9 mouse cellular contexts compared by ENCODE assay signal in genomic region chr2:167189291-167190075, GRCm38 (mm10). TPM values are rescaled to one million over a fixed set of nuclear protein-coding genes. Genes with fewer than 3 reads are reported as not detected.
DNase-seq lines count a peak whose midpoint lies in the region; ATAC-seq and TF ChIP-seq lines count a peak whose summit lies in the region.
"Had no signal": no experiment of that assay in that cellular context is flagged by ENCODE, and none has a peak within 500 bp of the region (broad histone marks: within the 10 kb centered on the region; RNA-seq: fewer than 3 reads in every experiment).

No protein-coding gene starts in this region.

- DNase-seq in cerebellum, adult 11-12 months, result peak; percentile 39
- DNase-seq in cerebellum, postnatal 14 days, result no peak
- DNase-seq in B cell, adult 2 months, result peak; percentile 42 to 51
- peak; percentile 49 for DNase-seq in embryo, embryonic 10 days (ENCODE audit: low spot score)
- no peak for DNase-seq in heart, postnatal 0 days (ENCODE audit: low spot score)
- peak; percentile 36 to 59 for DNase-seq in layer of hippocampus, postnatal 10 days (ENCODE audit: low spot score in 2 of 2)
- no peak for DNase-seq in frontal cortex, postnatal 36 days (ENCODE audit: low spot score in 2 of 2)

- peaks cover 12% of the 10 kb centered on the region; the same call in 1 of the 2 replicates for H3K4me1 ChIP-seq in heart, postnatal 0 days (ENCODE audit: control insufficient read depth, insufficient read depth)
- H3K4me1 ChIP-seq in midbrain, embryonic 12.5 days, result peaks cover 26% of the 10 kb centered on the region

- peaks cover 41% of the 10 kb centered on the region for H3K27me3 ChIP-seq in heart, postnatal 0 days (ENCODE audit: control insufficient read depth, insufficient read depth, low read length)
- H3K27me3 ChIP-seq in midbrain, embryonic 12.5 days, result peaks cover 62% of the 10 kb centered on the region

- WGBS in heart, postnatal 0 days, result 1% methylated on average over 38 of the region's 91 CpGs
- WGBS in midbrain, embryonic 12.5 days, result under 1% methylated on average over 29 of the region's 91 CpGs

- H3K9me3 ChIP-seq in heart, postnatal 0 days (replicated peaks; ENCODE audit: control insufficient read depth, low read length), result no peaks in the 10 kb centered on the region
- no peaks in the 10 kb centered on the region for H3K9me3 ChIP-seq in midbrain, embryonic 12.5 days

- peak; percentile 36 for ATAC-seq in heart, postnatal 0 days (ENCODE audit: insufficient read depth, low read depth)
- peak; percentile 79 for ATAC-seq in midbrain, embryonic 12.5 days (ENCODE audit: low FRiP score, low read depth)

- no peaks in the 10 kb centered on the region for H3K36me3 ChIP-seq in heart, postnatal 0 days (replicated peaks; ENCODE audit: control insufficient read depth, insufficient read depth, low read length)
- no peaks in the 10 kb centered on the region for H3K36me3 ChIP-seq in midbrain, embryonic 12.5 days

- peak overlapping the region; percentile 56 for H3K4me3 ChIP-seq in heart, postnatal 0 days (ENCODE audit: low read depth, low read length)
- H3K4me3 ChIP-seq in midbrain, embryonic 12.5 days, result peak overlapping the region; percentile 60

- peak overlapping the region; percentile 84 for H3K4me2 ChIP-seq in heart, postnatal 0 days (ENCODE audit: low read depth, low read length)
- H3K4me2 ChIP-seq in midbrain, embryonic 12.5 days (replicated peaks), result peak overlapping the region; percentile 81

- no peak for TF ChIP-seq CTCF in heart, postnatal 0 days (IDR thresholded peaks at IDR 0.05; ENCODE audit: low read depth)

- 0 out of 2 replicates have a peak overlapping the region, but pooled peaks have one; percentile 10 for H3K9ac ChIP-seq in heart, postnatal 0 days (replicated peaks; ENCODE audit: low read depth, low read length)
- H3K9ac ChIP-seq in midbrain, embryonic 12.5 days (replicated peaks), result peak overlapping the region; percentile 61; the same call in 1 of the 2 replicates

- no peak overlapping the region for H3K27ac ChIP-seq in heart, postnatal 0 days (ENCODE audit: low read depth)
- no peak overlapping the region for H3K27ac ChIP-seq in midbrain, embryonic 12.5 days (replicated peaks)

- no peak for TF ChIP-seq EP300 in heart, postnatal 0 days (IDR thresholded peaks at IDR 0.05; ENCODE audit: low read depth)

RNA-seq across cellular contexts. Expression of gene Kcnb1, which starts 0.5 kb away (rescaled TPM):
- 4.8 and 7.1 TPM in 2 replicates for total RNA-seq in heart, postnatal 0 days (2014; rRNA removed; ENCODE audit: low replicate concordance)
- polyA plus RNA-seq in heart, postnatal 0 days (2015; fragmentation: Nextera tagmentation; extraction: Ambion mirVana), result 1.7 TPM in 2 replicates
- total RNA-seq in layer of hippocampus, postnatal 10 days (2021), result 10 to 100 TPM; 57.1 to 59.2 TPM
- polyA plus RNA-seq in midbrain, embryonic 12.5 days (2016; fragmentation: Nextera tagmentation; extraction: Ambion mirVana), result 1.3 and 1.4 TPM in 2 replicates
- polyA plus RNA-seq: C2C12 had no signal

RNA-seq across cellular contexts. Expression of gene Ptgis, which starts 50.9 kb away (rescaled TPM):
- total RNA-seq in heart, postnatal 0 days (2014; rRNA removed; ENCODE audit: low replicate concordance), result 38.6 and 60.0 TPM in 2 replicates
- 20.8 and 22.6 TPM in 2 replicates for polyA plus RNA-seq in heart, postnatal 0 days (2015; fragmentation: Nextera tagmentation; extraction: Ambion mirVana)
- 1 to 10 TPM; 2.3 to 2.8 TPM for total RNA-seq in layer of hippocampus, postnatal 10 days (2021)
- 6.9 and 9.1 TPM in 2 replicates for polyA plus RNA-seq in midbrain, embryonic 12.5 days (2016; fragmentation: Nextera tagmentation; extraction: Ambion mirVana)

Comparison
In these comparisons a context has a peak if more than half of its experiments do, and no peak if none do; other contexts are left out.
1. DNase-seq: peak in cerebellum, adult 11-12 months (single experiment), B cell, adult 2 months (2 of 2), embryo, embryonic 10 days (single experiment) and layer of hippocampus, postnatal 10 days (2 of 2); none in cerebellum, postnatal 14 days (0 of 2), heart, postnatal 0 days (single experiment) and frontal cortex, postnatal 36 days (0 of 2).
2. RNA of gene Ptgis, which starts 50.9 kb away (total RNA-seq): 38.6 to 60.0 TPM in heart, postnatal 0 days; 2.3 to 2.8 TPM in layer of hippocampus, postnatal 10 days; every median in the first group is over 10 times any median in the second.